Mouse (Mus musculus) stomach, postnatal 0 days (tissue): ENCODE measurements around the gene Olfr429.

Source experiments
- CTCF ChIP-seq: IDR thresholded peaks from 2 replicates; pipeline ENCODE4 v1.5.1; 2016; ENCODE audit warnings: antibody characterized with exemption, low read depth, mild to moderate bottlenecking, moderate library complexity
- EP300 ChIP-seq: optimal IDR thresholded peaks from 2 replicates; pipeline ENCODE3; 2016; ENCODE audit warnings: antibody characterized with exemption

DNA sequence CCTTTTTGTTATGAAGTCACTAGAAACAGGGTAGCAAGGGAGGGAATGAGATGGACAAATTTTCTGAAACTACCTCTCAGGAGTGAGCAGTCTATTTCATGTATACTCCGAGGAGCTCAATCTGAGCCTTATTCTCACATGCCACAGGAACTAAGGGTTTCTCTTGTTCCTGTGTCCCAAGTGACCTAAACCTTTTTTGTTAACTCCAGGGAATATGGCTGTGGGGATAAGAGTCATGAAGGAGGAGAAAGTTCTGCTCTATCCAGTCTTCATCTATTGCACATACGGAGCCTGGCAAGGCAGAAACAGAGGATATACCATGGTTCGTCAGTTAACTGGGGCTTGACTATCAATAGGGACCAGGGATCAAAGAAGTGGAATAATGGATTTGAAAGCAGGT lies 17.8 kb upstream of the Olfr429 start, which contains the start of gene Olfr430:
- no peak for TF ChIP-seq CTCF
- TF ChIP-seq EP300 = no peak
